Mouse (Mus musculus) midbrain, embryonic 13.5 days (tissue): ENCODE results near the gene Nr5a2. TPM values are rescaled to one million over a fixed set of nuclear protein-coding genes. Genes with fewer than 3 reads are reported as not detected.
A peak's percentile ranks its signal among the peaks of the same experiment; 100 is the strongest.

Experiments used
- ATAC-seq: fragments of 200-750 bp; cut with Nextera tagmentation; 2 replicates; pipeline ENCODE4 v1.8.0; 2017; ENCODE audit warnings: mild to moderate bottlenecking, moderate TSS enrichment, moderate library complexity
- H3K27ac ChIP-seq: fragments of 300-500 bp; sonication (generic); 2 replicates; pipeline ENCODE4 v1.5.1; 2015; ENCODE audit warnings: inconsistent platforms, mild to moderate bottlenecking, moderate library complexity
- H3K27me3 ChIP-seq: fragments of 300-500 bp; sonication (generic); 2 replicates; pipeline ENCODE4 v1.6.1; 2015; ENCODE audit warnings: mild to moderate bottlenecking, inconsistent platforms
- H3K36me3 ChIP-seq: fragments of 300-500 bp; sonication (generic); 2 replicates; pipeline ENCODE4 v1.6.1; 2015; ENCODE audit warnings: mild to moderate bottlenecking, inconsistent platforms
- H3K4me1 ChIP-seq: fragments of 300-500 bp; sonication (generic); replicated peaks from 2 replicates; pipeline ENCODE4 v1.6.1; 2015; ENCODE audit warnings: inconsistent platforms
- H3K4me2 ChIP-seq: fragments of 300-500 bp; sonication (generic); replicated peaks from 2 replicates; pipeline ENCODE4 v1.6.1; 2015; ENCODE audit warnings: moderate library complexity, mild to moderate bottlenecking, inconsistent platforms
- H3K4me3 ChIP-seq: fragments of 300-500 bp; sonication (generic); replicated peaks from 2 replicates; pipeline ENCODE4 v1.5.1; 2015; ENCODE audit warnings: mild to moderate bottlenecking, inconsistent platforms
- H3K9ac ChIP-seq: fragments of 300-500 bp; sonication (generic); replicated peaks from 2 replicates; pipeline ENCODE4 v1.6.1; 2015; ENCODE audit warnings: mild to moderate bottlenecking, inconsistent platforms
- H3K9me3 ChIP-seq: fragments of 300-500 bp; sonication (generic); 2 replicates; pipeline ENCODE4 v1.6.1; 2016; ENCODE audit warnings: mild to moderate bottlenecking, inconsistent platforms
- WGBS: fragments of 180-500 bp; shearing (Covaris S2); methylation state at CpG from one replicate; pipeline ENCODE4 v1.1.7; 2015; 5-methylcytosine and 5-hydroxymethylcytosine counted together
- polyA plus RNA-seq: library from polyadenylated mRNA; unstranded; fragments of >200 nt; fragmentation: Nextera tagmentation; extraction: Ambion mirVana; gene quantifications from 2 replicates; pipeline ENCODE4 v1.2.1, GENCODE M21; 2015

Nr5a2 gene
- polyA plus RNA-seq, 1 experiment from 2014 or later: 2.1 TPM

GRCm38 (mm10) chr1:136863209-136863608 is 97.0 kb downstream of the Nr5a2 start:
- Histone ChIP-seq H3K27me3 (no peaks in the 10 kb centered on the region), H3K9ac (no peak overlapping the region), H3K36me3 (no peaks in the 10 kb centered on the region), H3K4me1 (peaks cover 8% of the 10 kb centered on the region; the same call in 1 of the 2 replicates), H3K4me2 (no peak overlapping the region), H3K9me3 (no peaks in the 10 kb centered on the region), H3K27ac (no peak overlapping the region), H3K4me3 (no peak overlapping the region)
- ATAC-seq: no peak
- WGBS: 95% methylated on average over 6 of the region's 6 CpGs

- Histone ChIP-seq H3K9me3 (no peaks in the 10 kb centered on the region), H3K4me3 (no peak overlapping the region), H3K27me3 (no peaks in the 10 kb centered on the region), H3K36me3 (no peaks in the 10 kb centered on the region), H3K4me2 (no peak overlapping the region), H3K27ac (no peak overlapping the region), H3K4me1 (peaks cover 12% of the 10 kb centered on the region; the same call in 1 of the 2 replicates), H3K9ac (no peak overlapping the region)
- no peak; the same call in 1 of the 2 replicates for ATAC-seq
- WGBS: 59% methylated on average over 4 of the region's 4 CpGs
These were observed 100.8 kb downstream of the Nr5a2 start for GRCm38 (mm10) chr1:136859454-136859853.

- Histone ChIP-seq H3K4me2 (no peak overlapping the region), H3K4me3 (no peak overlapping the region), H3K4me1 (peaks cover 16% of the 10 kb centered on the region; the same call in 1 of the 2 replicates), H3K9me3 (no peaks in the 10 kb centered on the region), H3K36me3 (no peaks in the 10 kb centered on the region), H3K27ac (no peak overlapping the region), H3K9ac (no peak overlapping the region), H3K27me3 (no peaks in the 10 kb centered on the region)
- no peak for ATAC-seq
- WGBS: 83% methylated on average over 4 of the region's 4 CpGs
These were observed 101.5 kb downstream of the Nr5a2 start for GRCm38 (mm10) chr1:136858724-136859123.

- no peak overlapping the region for H3K27ac ChIP-seq
- H3K9me3 ChIP-seq: no peaks in the 10 kb centered on the region
- 84% methylated on average over 3 of the region's 3 CpGs for WGBS
- ATAC-seq: no peak
- no peaks in the 10 kb centered on the region for H3K27me3 ChIP-seq
- H3K9ac ChIP-seq: no peak overlapping the region
- H3K4me2 ChIP-seq: no peak overlapping the region
- no peak overlapping the region for H3K4me3 ChIP-seq
- no peaks in the 10 kb centered on the region for H3K36me3 ChIP-seq
- H3K4me1 ChIP-seq: peaks cover 13% of the 10 kb centered on the region; the same call in 1 of the 2 replicates
These were observed 104.1 kb downstream of the Nr5a2 start for GRCm38 (mm10) chr1:136856104-136856503.

GRCm38 (mm10) chr1:136848791-136849190 is 111.5 kb downstream of the Nr5a2 start:
- Histone ChIP-seq H3K27ac (no peak overlapping the region), H3K9me3 (no peaks in the 10 kb centered on the region), H3K4me1 (peaks cover 13% of the 10 kb centered on the region), H3K27me3 (no peaks in the 10 kb centered on the region), H3K36me3 (no peaks in the 10 kb centered on the region), H3K4me2 (no peak overlapping the region), H3K4me3 (no peak overlapping the region), H3K9ac (no peak overlapping the region)
- no peak for ATAC-seq
- WGBS: 70% methylated on average over 6 of the region's 6 CpGs

GRCm38 (mm10) chr1:136846081-136846480 is 114.2 kb downstream of the Nr5a2 start:
- Histone ChIP-seq H3K27me3 (no peaks in the 10 kb centered on the region), H3K4me2 (no peak overlapping the region), H3K27ac (no peak overlapping the region), H3K4me1 (peaks cover 12% of the 10 kb centered on the region), H3K36me3 (no peaks in the 10 kb centered on the region), H3K4me3 (no peak overlapping the region), H3K9ac (no peak overlapping the region), H3K9me3 (no peaks in the 10 kb centered on the region)
- ATAC-seq: 0 out of 2 replicates have a peak, but pooled peaks have one; percentile 58
- WGBS: 40% methylated on average over 2 of the region's 2 CpGs

GRCm38 (mm10) chr1:136845341-136845740 is 114.9 kb downstream of the Nr5a2 start:
- WGBS: 77% methylated on average over 9 of the region's 9 CpGs
- Histone ChIP-seq H3K4me3 (no peak overlapping the region), H3K4me2 (no peak overlapping the region), H3K36me3 (no peaks in the 10 kb centered on the region), H3K27ac (no peak overlapping the region), H3K27me3 (no peaks in the 10 kb centered on the region), H3K4me1 (peaks cover 12% of the 10 kb centered on the region), H3K9ac (no peak overlapping the region), H3K9me3 (no peaks in the 10 kb centered on the region)
- no peak for ATAC-seq

- Histone ChIP-seq H3K9me3 (no peaks in the 10 kb centered on the region), H3K4me2 (no peak overlapping the region), H3K4me3 (no peak overlapping the region), H3K36me3 (no peaks in the 10 kb centered on the region), H3K4me1 (no peaks in the 10 kb centered on the region), H3K27ac (no peak overlapping the region), H3K9ac (no peak overlapping the region), H3K27me3 (no peaks in the 10 kb centered on the region)
- 88% methylated on average over 7 of the region's 7 CpGs for WGBS
- no peak for ATAC-seq
These were observed 119.7 kb downstream of the Nr5a2 start for GRCm38 (mm10) chr1:136840512-136840911.

- H3K9ac ChIP-seq: no peak overlapping the region
- H3K36me3 ChIP-seq: no peaks in the 10 kb centered on the region
- H3K4me2 ChIP-seq: no peak overlapping the region
- H3K27me3 ChIP-seq: no peaks in the 10 kb centered on the region
- WGBS: 85% methylated on average over 10 of the region's 10 CpGs
- no peaks in the 10 kb centered on the region for H3K9me3 ChIP-seq
- ATAC-seq: no peak
- H3K4me1 ChIP-seq: no peaks in the 10 kb centered on the region
- H3K27ac ChIP-seq: no peak overlapping the region
- no peak overlapping the region for H3K4me3 ChIP-seq
These were observed 121.0 kb downstream of the Nr5a2 start for GRCm38 (mm10) chr1:136839202-136839601.

GRCm38 (mm10) chr1:136832305-136833152 is 127.7 kb downstream of the Nr5a2 start:
- Histone ChIP-seq H3K27ac (no peak overlapping the region), H3K9me3 (no peaks in the 10 kb centered on the region), H3K4me2 (no peak overlapping the region), H3K4me1 (0 out of 2 replicates have a peak, but pooled peaks cover 3% of the 10 kb centered on the region), H3K27me3 (no peaks in the 10 kb centered on the region), H3K36me3 (no peaks in the 10 kb centered on the region), H3K4me3 (no peak overlapping the region), H3K9ac (no peak overlapping the region)
- peak; percentile 55; the same call in 1 of the 2 replicates for ATAC-seq
- 47% methylated on average over 12 of the region's 12 CpGs for WGBS

GRCm38 (mm10) chr1:136830992-136831391 is 129.3 kb downstream of the Nr5a2 start:
- ATAC-seq: no peak
- 88% methylated on average over 6 of the region's 6 CpGs for WGBS
- no peak overlapping the region for H3K9ac ChIP-seq
- H3K27me3 ChIP-seq: no peaks in the 10 kb centered on the region
- H3K4me1 ChIP-seq: 0 out of 2 replicates have a peak, but pooled peaks cover 7% of the 10 kb centered on the region
- no peaks in the 10 kb centered on the region for H3K9me3 ChIP-seq
- no peak overlapping the region for H3K27ac ChIP-seq
- no peak overlapping the region for H3K4me3 ChIP-seq
- H3K4me2 ChIP-seq: no peak overlapping the region
- no peaks in the 10 kb centered on the region for H3K36me3 ChIP-seq

GRCm38 (mm10) chr1:136829931-136830330 is 130.3 kb downstream of the Nr5a2 start:
- Histone ChIP-seq H3K27ac (no peak overlapping the region), H3K36me3 (no peaks in the 10 kb centered on the region), H3K9ac (no peak overlapping the region), H3K9me3 (no peaks in the 10 kb centered on the region), H3K4me3 (no peak overlapping the region), H3K4me2 (no peak overlapping the region), H3K4me1 (0 out of 2 replicates have a peak, but pooled peaks cover 7% of the 10 kb centered on the region), H3K27me3 (no peaks in the 10 kb centered on the region)
- 94% methylated on average over 3 of the region's 3 CpGs for WGBS
- ATAC-seq: no peak
